Mouse (Mus musculus): Measurements from ENCODE around the gene Zfp120. TPM values are rescaled to one million over a fixed set of nuclear protein-coding genes. Genes with fewer than 3 reads are reported as not detected.
"Not testable (repeated sequence)": the region's sequence is repeated elsewhere in the genome, so short reads cannot be mapped to it uniquely, and the experiment has no call there.

Gene Zfp120
- polyA plus RNA-seq, 1 experiment: 1.9 TPM

- TF ChIP-seq CTCF (IDR thresholded peaks at IDR 0.05; ENCODE audit: borderline replicate concordance, control insufficient read depth, extremely low read depth, insufficient read depth, low read length, poor library complexity): no peak
- Histone ChIP-seq H3K4me3 (ENCODE audit: control insufficient read depth, insufficient read depth, low read length) (no peak overlapping the region), H3K27me3 (ENCODE audit: control insufficient read depth, insufficient read depth, low read length) (no peaks in the 10 kb centered on the region), H3K4me1 (replicated peaks; ENCODE audit: control insufficient read depth, insufficient read depth, low read length) (peaks cover 3% of the 10 kb centered on the region; the same call in 1 of the 2 replicates), H3K27ac (ENCODE audit: control insufficient read depth, insufficient read depth, low read length) (peak overlapping the region; percentile 56; the same call in 1 of the 2 replicates), H3K36me3 (ENCODE audit: control insufficient read depth, insufficient read depth, low read length) (peaks cover 8% of the 10 kb centered on the region; the same call in 1 of the 2 replicates)
- DNase-seq: no peak
- 61% methylated on average over 10 of the region's 10 CpGs for WGBS
These were observed 25.1 kb downstream of the Zfp120 start for GRCm38 (mm10) chr2:150111247-150111912.

GRCm38 (mm10) chr2:150099618-150100017, 36.9 kb downstream of the Zfp120 start:
- H3K4me3 ChIP-seq (ENCODE audit: control insufficient read depth, insufficient read depth, low read length); H3K27ac ChIP-seq (ENCODE audit: control insufficient read depth, insufficient read depth, low read length); DNase-seq; H3K27me3 ChIP-seq (ENCODE audit: control insufficient read depth, insufficient read depth, low read length); H3K4me1 ChIP-seq (replicated peaks; ENCODE audit: control insufficient read depth, insufficient read depth, low read length); H3K36me3 ChIP-seq (ENCODE audit: control insufficient read depth, insufficient read depth, low read length): not testable (repeated sequence)
- 14% methylated on average over 2 of the region's 2 CpGs for WGBS

Other genes with a start within 250 kb of the Zfp120 start
- gene Gm10770, start 43.0 kb upstream of the Zfp120 start, polyA plus RNA-seq (2012; rRNA removed): not detected in 2 replicates
- gene Gm14139, start 45.0 kb upstream of the Zfp120 start, polyA plus RNA-seq (2012; rRNA removed): not detected in 2 replicates
- 0.11 and 0.19 TPM in 2 replicates for gene Zfp937, start 81.4 kb upstream of the Zfp120 start, polyA plus RNA-seq (2012; rRNA removed)
- 0.27 and 0.31 TPM in 2 replicates for gene Gm21994, start 118.9 kb upstream of the Zfp120 start, polyA plus RNA-seq (2012; rRNA removed)
- gene Gm14124, start 120.8 kb upstream of the Zfp120 start, polyA plus RNA-seq (2012; rRNA removed): not detected in 2 replicates
- gene Gm10130, start 187.0 kb upstream of the Zfp120 start, polyA plus RNA-seq (2012; rRNA removed): not detected in 2 replicates
- 0.78 and 1.6 TPM in 2 replicates for gene 3300002I08Rik, start 226.1 kb upstream of the Zfp120 start, polyA plus RNA-seq (2012; rRNA removed)